Mouse (Mus musculus) spleen, adult 12 weeks (tissue): ENCODE measurements around the gene Shoc2.
A peak's percentile ranks its signal among the peaks of the same experiment; 100 is the strongest.
"Not testable (repeated sequence)": the region's sequence is repeated elsewhere in the genome, so short reads cannot be mapped to it uniquely, and the experiment has no call there.

Experiments used
- DNase-seq: peaks from one replicate; pipeline ENCODE4 v3.0.0; 2022; ENCODE audit warnings: low spot score

The Shoc2 gene

GRCm38 (mm10) chr19:53933050-53933449 lies 11.1 kb upstream of the Shoc2 start:
- DNase-seq: no peak

- DNase-seq: no peak
Observed at GRCm38 (mm10) chr19:53934046-53934445, 10.1 kb upstream of the Shoc2 start.

- DNase-seq: no peak
Observed at GRCm38 (mm10) chr19:53939467-53939866, 4.6 kb upstream of the Shoc2 start.

GRCm38 (mm10) chr19:53941139-53941538 lies 3.0 kb upstream of the Shoc2 start:
- DNase-seq: no peak

- DNase-seq: no peak
Observed at GRCm38 (mm10) chr19:53942342-53942741, 1.8 kb upstream of the Shoc2 start.

- DNase-seq: no peak
Observed at GRCm38 (mm10) chr19:53944786-53945169, 672 bp downstream of the Shoc2 start.

GRCm38 (mm10) chr19:53945171-53946042 lies 1.3 kb downstream of the Shoc2 start:
- peak; percentile 33 for DNase-seq

- DNase-seq: no peak
Observed at GRCm38 (mm10) chr19:53957513-53957912, 13.4 kb downstream of the Shoc2 start.

- DNase-seq: no peak
Observed at GRCm38 (mm10) chr19:53962511-53962910, 18.4 kb downstream of the Shoc2 start.

- DNase-seq: not testable (repeated sequence)
Observed at GRCm38 (mm10) chr19:53964347-53964746, 20.2 kb downstream of the Shoc2 start.

GRCm38 (mm10) chr19:53964910-53965633 lies 21.0 kb downstream of the Shoc2 start:
- DNase-seq: no peak

- DNase-seq: no peak
Observed at GRCm38 (mm10) chr19:53969226-53969625, 25.1 kb downstream of the Shoc2 start.

GRCm38 (mm10) chr19:53971938-53972337 lies 27.8 kb downstream of the Shoc2 start:
- DNase-seq: no peak

GRCm38 (mm10) chr19:53973656-53974055 lies 29.6 kb downstream of the Shoc2 start:
- DNase-seq: no peak

- DNase-seq: no peak
Observed at GRCm38 (mm10) chr19:53982041-53982440, 37.9 kb downstream of the Shoc2 start.

- DNase-seq: no peak
Observed at GRCm38 (mm10) chr19:53983336-53983735, 39.2 kb downstream of the Shoc2 start.

GRCm38 (mm10) chr19:53984628-53985027 lies 40.5 kb downstream of the Shoc2 start:
- DNase-seq: no peak

GRCm38 (mm10) chr19:53990538-53990937 lies 46.4 kb downstream of the Shoc2 start:
- no peak for DNase-seq

GRCm38 (mm10) chr19:53993860-53994259 lies 49.8 kb downstream of the Shoc2 start:
- no peak for DNase-seq

GRCm38 (mm10) chr19:53994276-53994675 lies 50.2 kb downstream of the Shoc2 start:
- no peak for DNase-seq

GRCm38 (mm10) chr19:54010973-54011372 lies 66.9 kb downstream of the Shoc2 start:
- no peak for DNase-seq

GRCm38 (mm10) chr19:54014999-54015398 lies 70.9 kb downstream of the Shoc2 start:
- DNase-seq: no peak

- no peak for DNase-seq
Observed at GRCm38 (mm10) chr19:54015503-54015902, 71.4 kb downstream of the Shoc2 start.
